Mouse (Mus musculus): ENCODE results near the gene Eaf2. TPM values are rescaled to one million over a fixed set of nuclear protein-coding genes. Genes with fewer than 3 reads are reported as not detected.
"Not testable (repeated sequence)": the region's sequence is repeated elsewhere in the genome, so short reads cannot be mapped to it uniquely, and the experiment has no call there.

The Eaf2 gene
- polyA plus RNA-seq, 1 experiment: 1.2 TPM

- no peak for DNase-seq
- no peaks in the 10 kb centered on the region for H3K36me3 ChIP-seq (ENCODE audit: control insufficient read depth, insufficient read depth, low read length)
- H3K27ac ChIP-seq (ENCODE audit: control insufficient read depth, insufficient read depth, low read length): no peak overlapping the region
- peak overlapping the region; percentile 54 for H3K4me3 ChIP-seq (ENCODE audit: control insufficient read depth, insufficient read depth, low read length)
- H3K27me3 ChIP-seq (ENCODE audit: control insufficient read depth, insufficient read depth, low read length): no peaks in the 10 kb centered on the region
- peaks cover 7% of the 10 kb centered on the region for H3K4me1 ChIP-seq (replicated peaks; ENCODE audit: control insufficient read depth, insufficient read depth, low read length)
- TF ChIP-seq POLR2A (IDR thresholded peaks at IDR 0.05; ENCODE audit: control insufficient read depth, extremely low read depth, insufficient read depth, low read length, poor library complexity) (no peak), CTCF (IDR thresholded peaks at IDR 0.05; ENCODE audit: borderline replicate concordance, control insufficient read depth, extremely low read depth, insufficient read depth, low read length, poor library complexity) (no peak)
- under 1% methylated on average over 48 of the region's 48 CpGs for WGBS
These were observed 561 bp upstream of the Eaf2 start for GRCm38 (mm10) chr16:36875276-36875851.

- Histone ChIP-seq H3K4me3 (ENCODE audit: control insufficient read depth, insufficient read depth, low read length) (no peak overlapping the region), H3K4me1 (replicated peaks; ENCODE audit: control insufficient read depth, insufficient read depth, low read length) (peaks cover 3% of the 10 kb centered on the region; the same call in 1 of the 2 replicates), H3K27me3 (ENCODE audit: control insufficient read depth, insufficient read depth, low read length) (no peaks in the 10 kb centered on the region), H3K36me3 (ENCODE audit: control insufficient read depth, insufficient read depth, low read length) (no peaks in the 10 kb centered on the region; the same call in 1 of the 2 replicates), H3K27ac (ENCODE audit: control insufficient read depth, insufficient read depth, low read length) (no peak overlapping the region)
- TF ChIP-seq CTCF (IDR thresholded peaks at IDR 0.05; ENCODE audit: borderline replicate concordance, control insufficient read depth, extremely low read depth, insufficient read depth, low read length, poor library complexity): no peak
- no peak for DNase-seq
- 97% methylated on average over 2 of the region's 2 CpGs for WGBS
These were observed 5.4 kb downstream of the Eaf2 start for GRCm38 (mm10) chr16:36869442-36869841.

- Histone ChIP-seq H3K27ac (ENCODE audit: control insufficient read depth, insufficient read depth, low read length) (no peak overlapping the region), H3K4me3 (ENCODE audit: control insufficient read depth, insufficient read depth, low read length) (no peak overlapping the region), H3K4me1 (replicated peaks; ENCODE audit: control insufficient read depth, insufficient read depth, low read length) (no peaks in the 10 kb centered on the region), H3K36me3 (ENCODE audit: control insufficient read depth, insufficient read depth, low read length) (peaks cover 3% of the 10 kb centered on the region; the same call in 1 of the 2 replicates), H3K27me3 (ENCODE audit: control insufficient read depth, insufficient read depth, low read length) (no peaks in the 10 kb centered on the region)
- TF ChIP-seq CTCF (IDR thresholded peaks at IDR 0.05; ENCODE audit: borderline replicate concordance, control insufficient read depth, extremely low read depth, insufficient read depth, low read length, poor library complexity): no peak
- TF ChIP-seq POLR2A (IDR thresholded peaks at IDR 0.05; ENCODE audit: control insufficient read depth, extremely low read depth, insufficient read depth, low read length, poor library complexity): no peak
- 96% methylated on average over 3 of the region's 3 CpGs for WGBS
- no peak for DNase-seq
These were observed 11.2 kb downstream of the Eaf2 start for GRCm38 (mm10) chr16:36863585-36863984.

GRCm38 (mm10) chr16:36851202-36851601, 23.6 kb downstream of the Eaf2 start:
- Histone ChIP-seq H3K27me3 (ENCODE audit: control insufficient read depth, insufficient read depth, low read length) (no peaks in the 10 kb centered on the region), H3K27ac (ENCODE audit: control insufficient read depth, insufficient read depth, low read length) (no peak overlapping the region), H3K36me3 (ENCODE audit: control insufficient read depth, insufficient read depth, low read length) (no peaks in the 10 kb centered on the region), H3K4me3 (ENCODE audit: control insufficient read depth, insufficient read depth, low read length) (no peak overlapping the region), H3K4me1 (replicated peaks; ENCODE audit: control insufficient read depth, insufficient read depth, low read length) (no peaks in the 10 kb centered on the region)
- TF ChIP-seq POLR2A (IDR thresholded peaks at IDR 0.05; ENCODE audit: control insufficient read depth, extremely low read depth, insufficient read depth, low read length, poor library complexity) (no peak), CTCF (IDR thresholded peaks at IDR 0.05; ENCODE audit: borderline replicate concordance, control insufficient read depth, extremely low read depth, insufficient read depth, low read length, poor library complexity) (no peak)
- 95% methylated on average over 3 of the region's 3 CpGs for WGBS
- no peak for DNase-seq

- H3K27me3 ChIP-seq (ENCODE audit: control insufficient read depth, insufficient read depth, low read length); H3K4me1 ChIP-seq (replicated peaks; ENCODE audit: control insufficient read depth, insufficient read depth, low read length); DNase-seq; H3K27ac ChIP-seq (ENCODE audit: control insufficient read depth, insufficient read depth, low read length); H3K36me3 ChIP-seq (ENCODE audit: control insufficient read depth, insufficient read depth, low read length); H3K4me3 ChIP-seq (ENCODE audit: control insufficient read depth, insufficient read depth, low read length): not testable (repeated sequence)
- WGBS: 100% methylated on average over 1 of the region's 1 CpGs
These were observed 27.9 kb downstream of the Eaf2 start for GRCm38 (mm10) chr16:36846894-36847293.

GRCm38 (mm10) chr16:36828820-36829219, 46.0 kb downstream of the Eaf2 start:
- no peaks in the 10 kb centered on the region for H3K27me3 ChIP-seq (ENCODE audit: control insufficient read depth, insufficient read depth, low read length)
- H3K4me1 ChIP-seq (replicated peaks; ENCODE audit: control insufficient read depth, insufficient read depth, low read length): peaks cover 8% of the 10 kb centered on the region
- TF ChIP-seq POLR2A (IDR thresholded peaks at IDR 0.05; ENCODE audit: control insufficient read depth, extremely low read depth, insufficient read depth, low read length, poor library complexity): no peak
- no peak for TF ChIP-seq CTCF (IDR thresholded peaks at IDR 0.05; ENCODE audit: borderline replicate concordance, control insufficient read depth, extremely low read depth, insufficient read depth, low read length, poor library complexity)
- no peak overlapping the region for H3K27ac ChIP-seq (ENCODE audit: control insufficient read depth, insufficient read depth, low read length)
- DNase-seq: no peak
- peak overlapping the region; percentile 73; the same call in 1 of the 2 replicates for H3K4me3 ChIP-seq (ENCODE audit: control insufficient read depth, insufficient read depth, low read length)
- H3K36me3 ChIP-seq (ENCODE audit: control insufficient read depth, insufficient read depth, low read length): no peaks in the 10 kb centered on the region
- WGBS: 26% methylated on average over 11 of the region's 11 CpGs

Data from thymus, adult 2 months (tissue).